Mouse (Mus musculus) olfactory bulb, adult 2 months (tissue): Measurements from ENCODE around the gene Btg2. TPM values are rescaled to one million over a fixed set of nuclear protein-coding genes. Genes with fewer than 3 reads are reported as not detected.

Experiments used
- H3K27ac ChIP-seq: fragments of 200-500 bp; 2 replicates; pipeline ENCODE4 v1.5.1; 2012; ENCODE audit warnings: low read depth, low read length; ENCODE audit not compliant: insufficient read depth
- H3K4me1 ChIP-seq: fragments of 200-500 bp; 2 replicates; pipeline ENCODE4 v1.6.1; 2012; ENCODE audit warnings: low read length; ENCODE audit not compliant: control insufficient read depth, insufficient read depth
- H3K4me3 ChIP-seq: fragments of 200-500 bp; 2 replicates; pipeline ENCODE4 v1.5.1; 2012; ENCODE audit warnings: mild to moderate bottlenecking, low read depth, low read length, moderate library complexity; ENCODE audit not compliant: insufficient read depth
- CTCF ChIP-seq: fragments of 200-500 bp; IDR thresholded peaks from 2 replicates; pipeline ENCODE4 v1.5.1; 2012; ENCODE audit warnings: low read depth, mild to moderate bottlenecking, low read length, moderate library complexity; ENCODE audit not compliant: insufficient read depth
- POLR2A ChIP-seq: fragments of 200-500 bp; IDR thresholded peaks from 2 replicates; pipeline ENCODE4 v1.6.1; 2012; ENCODE audit warnings: mild to moderate bottlenecking, low read depth, low read length, moderate library complexity; ENCODE audit not compliant: insufficient read depth
- WGBS: fragments of 180-500 bp; shearing (Covaris S2); methylation state at CpG from one replicate; pipeline ENCODE4 v1.1.7; 2018; 5-methylcytosine and 5-hydroxymethylcytosine counted together
- polyA plus RNA-seq: library from polyadenylated mRNA; stranded (reverse); fragments of >200 nt; gene quantifications from 2 replicates; pipeline ENCODE4 v1.2.4, GENCODE M21; 2012; ENCODE audit warnings: low replicate concordance; ENCODE audit not compliant: missing spikeins, insufficient read depth, insufficient read length

The Btg2 gene
- polyA plus RNA-seq = 111 and 168 TPM in 2 replicates

DNA sequence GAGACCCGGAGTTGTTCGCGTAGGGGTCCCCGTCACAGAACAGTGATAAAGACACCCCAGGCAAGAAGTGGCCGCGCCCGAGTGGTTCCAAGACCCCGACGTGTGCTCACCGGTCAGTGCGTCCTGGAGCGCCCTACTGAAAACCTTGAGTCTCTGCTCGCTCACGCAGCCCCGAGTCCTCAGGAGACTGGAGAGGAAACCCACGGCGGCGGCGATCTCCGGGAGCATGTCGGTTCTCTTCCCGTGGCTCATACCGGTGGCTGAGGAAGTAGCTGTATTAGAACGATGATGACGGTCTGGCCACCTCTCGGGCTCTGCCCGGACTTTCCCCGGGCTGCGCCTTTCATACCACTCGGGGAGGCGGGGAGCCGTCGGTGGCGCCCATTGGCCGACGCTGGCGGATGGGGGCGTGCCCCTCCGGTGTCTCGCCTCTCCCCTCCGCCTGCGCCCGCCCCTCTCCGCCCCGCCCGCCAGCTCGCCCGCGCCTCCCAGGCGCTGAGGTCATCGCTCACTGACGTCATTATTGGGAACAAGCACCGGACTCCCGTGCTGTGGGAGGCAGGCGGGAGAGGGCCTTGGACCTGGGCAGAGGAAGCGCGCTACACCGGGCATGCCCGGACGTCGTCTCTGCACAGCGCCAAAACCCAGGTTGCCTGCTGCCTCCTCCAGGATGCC is at the start of gene Btg2:
Gene Btg2, minus strand, starts transcription at position 319 of the 675 bp plus-strand sequence.
- WGBS = under 1% methylated on average over 55 of the region's 62 CpGs
- TF ChIP-seq POLR2A = peak; percentile 100
- TF ChIP-seq CTCF = no peak
- H3K4me3 ChIP-seq = peak within 1 kb of the TSS; percentile 88
- H3K27ac ChIP-seq = peak within 1 kb of the TSS; percentile 92
- H3K4me1 ChIP-seq = peaks cover 50% of the 10 kb centered on the region

DNA sequence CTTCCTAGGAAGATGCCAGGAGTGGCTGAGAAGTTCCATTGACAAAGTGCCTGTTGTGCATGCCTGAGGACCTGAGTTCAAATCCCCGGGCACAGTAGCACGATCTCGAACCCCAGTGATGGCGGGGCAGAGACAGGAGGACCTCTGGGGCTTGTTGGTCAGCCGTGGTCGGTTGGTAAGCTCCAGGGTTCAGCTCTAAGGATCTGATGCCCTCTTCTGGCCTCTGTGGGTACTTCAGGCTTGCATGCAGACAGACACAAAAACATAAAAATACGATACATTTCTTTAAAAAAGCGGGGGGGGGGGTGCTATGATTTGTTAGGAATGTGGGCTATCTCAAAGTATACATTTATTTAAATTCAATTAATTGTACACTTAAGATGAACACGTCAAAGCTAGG is 43.3 kb upstream of the Btg2 start:
- peak; percentile 20; the same call in 1 of the 2 replicates for TF ChIP-seq CTCF
- TF ChIP-seq POLR2A = no peak
- Histone ChIP-seq H3K4me1 (no peaks in the 10 kb centered on the region), H3K27ac (no peak overlapping the region), H3K4me3 (no peak overlapping the region)
- 58% methylated on average over 9 of the region's 9 CpGs for WGBS

DNA sequence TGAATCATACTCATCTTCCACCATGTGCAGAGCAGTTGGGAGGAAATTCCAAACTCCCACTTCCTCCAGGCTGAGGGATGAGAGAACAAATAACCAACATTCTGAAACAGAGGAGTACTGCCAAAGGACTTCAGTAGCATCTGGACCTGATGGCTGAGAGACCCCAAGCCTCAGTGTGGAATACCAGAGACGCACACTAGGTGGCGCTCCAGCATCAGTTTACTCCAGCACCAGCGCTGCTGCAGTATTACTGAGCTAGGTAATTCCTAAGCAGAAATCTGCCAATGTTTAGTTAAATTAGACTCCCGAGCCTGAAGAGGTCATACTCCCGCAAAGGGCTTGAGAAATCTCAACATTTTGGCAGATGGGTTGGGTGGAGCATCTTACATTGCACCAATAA is 41.3 kb upstream of the Btg2 start:
- H3K4me1 ChIP-seq = peaks cover 10% of the 10 kb centered on the region
- no peak overlapping the region for H3K27ac ChIP-seq
- 2% methylated on average over 5 of the region's 5 CpGs for WGBS
- TF ChIP-seq POLR2A = no peak
- peak; percentile 54 for TF ChIP-seq CTCF
- H3K4me3 ChIP-seq = no peak overlapping the region

DNA sequence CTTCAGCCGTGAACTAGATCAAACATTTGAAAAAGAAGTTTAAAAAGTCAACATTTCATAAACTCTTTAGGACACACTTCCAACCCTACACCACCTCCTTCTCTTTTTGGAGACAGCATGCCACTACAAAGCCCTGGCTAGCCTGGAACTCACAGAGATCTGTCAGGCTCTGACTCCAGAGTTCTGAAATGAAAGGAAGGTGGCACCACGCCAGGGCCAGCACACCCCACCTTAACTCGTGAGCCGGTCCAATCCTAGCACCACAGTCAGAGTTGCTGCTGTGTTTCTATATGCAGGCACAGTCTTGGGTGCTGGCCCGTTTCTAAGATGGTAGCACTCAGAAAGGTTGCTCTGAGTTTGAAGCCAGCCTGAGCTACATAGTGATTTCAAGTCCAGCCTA is 38.2 kb upstream of the Btg2 start:
- WGBS = 69% methylated on average over 5 of the region's 5 CpGs
- Histone ChIP-seq H3K4me3 (no peak overlapping the region), H3K27ac (no peak overlapping the region), H3K4me1 (peaks cover 11% of the 10 kb centered on the region)
- TF ChIP-seq POLR2A (no peak), CTCF (no peak)

DNA sequence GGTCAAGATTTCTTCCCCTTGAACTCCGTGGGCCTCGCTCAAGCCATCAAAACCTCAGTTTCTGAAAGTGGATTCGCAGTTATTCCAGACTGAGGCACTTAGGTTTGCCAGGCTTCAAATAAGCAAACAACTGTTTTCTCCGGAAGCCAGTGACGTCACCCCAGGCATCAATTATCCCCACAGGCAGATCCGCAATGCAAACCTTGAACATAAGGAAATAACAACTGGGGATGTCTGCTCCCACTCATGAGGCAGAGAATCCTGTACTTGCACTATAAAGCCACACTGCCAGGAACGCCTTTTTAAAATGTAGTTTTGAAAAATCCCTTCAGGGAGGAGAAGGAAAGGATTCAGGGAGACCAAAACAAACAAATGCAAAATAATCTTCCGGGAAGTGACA is 36.5 kb upstream of the Btg2 start:
- 32% methylated on average over 8 of the region's 8 CpGs for WGBS
- TF ChIP-seq POLR2A (no peak), CTCF (no peak)
- Histone ChIP-seq H3K4me1 (peaks cover 11% of the 10 kb centered on the region), H3K4me3 (no peak overlapping the region), H3K27ac (peak overlapping the region; percentile 7; the same call in 1 of the 2 replicates)

DNA sequence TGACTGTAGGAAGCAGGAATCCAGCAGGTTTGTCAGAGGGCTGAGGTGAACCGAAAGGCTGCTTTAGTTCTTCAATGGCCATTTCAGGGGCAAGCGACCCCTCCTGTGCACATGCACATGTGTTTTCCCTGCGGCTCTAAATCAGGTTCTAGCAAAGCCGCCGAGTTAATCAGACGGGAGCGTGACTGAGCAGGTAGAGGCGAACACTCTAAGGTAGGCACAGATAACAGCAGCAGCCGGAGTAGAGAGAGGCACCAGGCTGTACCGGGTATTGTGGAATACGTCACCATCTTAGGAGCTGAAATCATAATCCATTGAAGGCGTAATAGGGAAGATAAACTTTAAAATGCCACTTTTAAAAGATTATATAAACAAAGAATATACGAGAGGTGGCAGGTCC is 35.8 kb upstream of the Btg2 start:
- TF ChIP-seq POLR2A (no peak), CTCF (no peak)
- no peak overlapping the region for H3K27ac ChIP-seq
- H3K4me1 ChIP-seq = peaks cover 11% of the 10 kb centered on the region
- WGBS = 95% methylated on average over 13 of the region's 13 CpGs
- H3K4me3 ChIP-seq = no peak overlapping the region

DNA sequence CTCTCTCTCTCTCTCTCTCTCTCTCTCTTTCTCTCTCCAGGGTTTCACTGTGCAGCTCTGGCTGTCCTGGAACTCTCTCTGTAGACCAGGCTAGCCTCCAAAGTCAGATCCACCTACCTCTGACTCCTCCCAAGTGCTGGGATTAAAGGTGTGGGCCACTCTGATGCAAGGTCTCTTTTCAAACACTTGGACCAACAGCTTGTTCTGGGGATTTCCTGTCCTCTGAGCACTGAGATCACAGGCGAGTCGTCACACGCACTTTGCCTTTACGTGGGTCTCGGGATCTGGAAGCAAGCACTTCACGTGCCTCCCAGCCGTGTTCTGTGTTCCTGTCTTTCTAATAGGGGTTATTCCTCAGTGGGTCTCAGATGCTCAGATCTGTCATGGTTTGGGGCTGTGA is 35.1 kb upstream of the Btg2 start:
- 97% methylated on average over 7 of the region's 7 CpGs for WGBS
- Histone ChIP-seq H3K4me3 (no peak overlapping the region), H3K4me1 (peaks cover 11% of the 10 kb centered on the region), H3K27ac (no peak overlapping the region)
- TF ChIP-seq CTCF (no peak), POLR2A (no peak)

DNA sequence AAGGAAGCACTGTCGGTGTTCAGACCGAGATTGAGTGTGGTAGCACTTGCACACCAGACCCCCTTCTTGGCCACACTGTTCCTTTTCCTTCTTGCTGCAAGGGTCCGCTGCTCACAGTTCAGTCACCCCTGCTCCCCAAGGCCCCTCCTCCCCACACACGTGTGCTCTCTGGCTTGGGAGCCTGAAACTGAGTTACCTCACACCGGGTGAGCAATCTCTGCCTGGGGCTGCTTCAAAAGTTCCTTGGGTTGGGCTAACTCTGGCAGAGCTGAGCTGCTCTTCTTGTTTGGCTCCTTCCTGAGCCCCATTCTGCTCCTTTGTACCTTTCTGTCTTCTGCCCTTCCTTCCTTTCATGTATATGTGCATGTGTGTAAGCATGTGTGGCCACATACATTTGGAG is 34.6 kb upstream of the Btg2 start:
- Histone ChIP-seq H3K4me1 (peaks cover 11% of the 10 kb centered on the region), H3K27ac (no peak overlapping the region), H3K4me3 (no peak overlapping the region)
- 79% methylated on average over 5 of the region's 5 CpGs for WGBS
- TF ChIP-seq CTCF (no peak), POLR2A (no peak)

DNA sequence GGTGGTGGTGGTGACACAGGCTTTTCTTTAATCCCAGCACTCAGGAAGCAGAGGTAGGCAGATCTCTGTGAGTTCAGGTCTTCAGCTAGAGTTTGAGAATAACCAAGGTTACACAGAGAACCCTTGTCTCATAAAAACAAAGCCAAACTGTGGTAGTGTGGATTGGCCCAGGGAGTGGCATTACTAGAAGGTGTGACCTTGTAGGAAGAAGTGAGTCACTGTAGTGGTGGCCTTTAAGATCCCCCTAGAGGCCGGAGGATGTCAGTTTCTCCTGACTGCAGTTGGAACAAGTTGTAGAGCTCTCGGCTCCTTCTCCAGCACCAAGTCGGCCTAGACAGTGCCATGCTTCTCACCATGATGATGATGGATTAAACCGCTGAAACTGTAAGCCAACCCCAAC is 32.1 kb upstream of the Btg2 start, which contains the start of gene Chit1:
Gene Chit1, plus strand, starts transcription at position 264 of the 400 bp plus-strand sequence.
- 90% methylated on average over 4 of the region's 4 CpGs for WGBS
- H3K27ac ChIP-seq = no peak within 1 kb of the TSS
- H3K4me1 ChIP-seq = peaks cover 8% of the 10 kb centered on the region
- H3K4me3 ChIP-seq = no peak within 1 kb of the TSS
- no peak for TF ChIP-seq CTCF
- no peak for TF ChIP-seq POLR2A
